Mouse (Mus musculus): ENCODE results near the gene Camsap1. TPM values are rescaled to one million over a fixed set of nuclear protein-coding genes. Genes with fewer than 3 reads are reported as not detected.

Camsap1 gene
- 10 to 100 TPM; 37.9 to 46.2 TPM for total RNA-seq (2021)

DNA sequence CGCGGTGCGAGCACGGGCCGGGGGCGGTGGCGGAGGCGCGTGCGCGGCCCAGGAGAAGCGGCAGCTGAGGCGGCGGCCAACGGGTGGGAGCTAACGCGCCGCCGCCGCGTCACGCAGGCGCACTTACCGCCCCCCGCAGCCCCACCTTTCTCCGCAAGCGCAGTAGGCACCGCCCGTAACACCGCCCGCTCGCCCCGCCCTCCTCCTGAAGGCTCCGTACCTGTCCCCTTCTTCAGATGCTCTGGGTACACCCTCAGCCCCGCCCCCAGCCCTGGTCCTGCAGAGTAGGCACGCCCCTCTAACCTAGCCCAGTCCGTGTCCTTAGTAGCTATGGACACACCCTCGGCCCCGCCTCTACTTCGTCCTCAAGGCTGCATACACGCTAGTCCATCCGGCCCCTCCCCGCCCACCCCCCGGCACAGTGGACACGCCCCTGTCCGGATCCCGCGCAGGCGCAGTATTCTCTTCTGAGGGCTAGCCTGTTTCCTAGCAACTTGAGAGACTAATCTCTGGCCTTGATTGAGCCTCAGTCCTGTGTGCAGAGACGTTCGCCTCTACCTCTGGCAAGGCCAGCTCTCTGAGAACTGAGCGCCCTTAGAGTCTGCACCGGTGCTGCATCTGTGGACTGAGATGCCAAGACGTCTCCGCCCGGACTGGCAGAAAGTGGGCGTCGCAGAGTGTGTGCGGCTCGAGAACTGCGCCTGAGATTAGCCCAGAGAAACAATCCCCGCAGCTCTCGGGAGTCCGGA, at the start of gene Camsap1:
Gene Camsap1 (minus strand): TSS at position 124 of the 749 bp plus-strand sequence.
- intact Hi-C loops (cut with DNase I) = no loop called here
- peak; percentile 98 for DNase-seq

DNA sequence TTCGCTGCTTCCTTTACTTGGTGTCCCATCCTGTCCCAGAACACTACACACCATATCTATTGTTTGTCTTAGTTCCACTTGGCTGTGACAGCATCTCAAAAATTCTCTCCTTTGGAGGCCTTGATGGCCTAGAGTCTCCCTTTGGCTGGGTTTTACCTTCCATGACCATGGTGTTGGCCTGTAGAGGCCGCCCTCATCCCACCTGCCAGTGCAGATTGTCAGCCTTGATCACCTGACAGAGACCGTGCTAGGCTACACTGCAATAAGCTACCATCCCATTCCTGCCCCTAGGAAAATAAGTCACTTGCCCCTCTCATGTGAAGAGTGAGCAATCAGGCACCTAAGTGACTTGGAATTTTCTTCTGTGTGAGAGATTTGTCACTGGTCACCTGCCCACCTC, 47.2 kb upstream of the Camsap1 start:
- DNase-seq = no peak
- intact Hi-C loops (cut with DNase I) = no loop called here

DNA sequence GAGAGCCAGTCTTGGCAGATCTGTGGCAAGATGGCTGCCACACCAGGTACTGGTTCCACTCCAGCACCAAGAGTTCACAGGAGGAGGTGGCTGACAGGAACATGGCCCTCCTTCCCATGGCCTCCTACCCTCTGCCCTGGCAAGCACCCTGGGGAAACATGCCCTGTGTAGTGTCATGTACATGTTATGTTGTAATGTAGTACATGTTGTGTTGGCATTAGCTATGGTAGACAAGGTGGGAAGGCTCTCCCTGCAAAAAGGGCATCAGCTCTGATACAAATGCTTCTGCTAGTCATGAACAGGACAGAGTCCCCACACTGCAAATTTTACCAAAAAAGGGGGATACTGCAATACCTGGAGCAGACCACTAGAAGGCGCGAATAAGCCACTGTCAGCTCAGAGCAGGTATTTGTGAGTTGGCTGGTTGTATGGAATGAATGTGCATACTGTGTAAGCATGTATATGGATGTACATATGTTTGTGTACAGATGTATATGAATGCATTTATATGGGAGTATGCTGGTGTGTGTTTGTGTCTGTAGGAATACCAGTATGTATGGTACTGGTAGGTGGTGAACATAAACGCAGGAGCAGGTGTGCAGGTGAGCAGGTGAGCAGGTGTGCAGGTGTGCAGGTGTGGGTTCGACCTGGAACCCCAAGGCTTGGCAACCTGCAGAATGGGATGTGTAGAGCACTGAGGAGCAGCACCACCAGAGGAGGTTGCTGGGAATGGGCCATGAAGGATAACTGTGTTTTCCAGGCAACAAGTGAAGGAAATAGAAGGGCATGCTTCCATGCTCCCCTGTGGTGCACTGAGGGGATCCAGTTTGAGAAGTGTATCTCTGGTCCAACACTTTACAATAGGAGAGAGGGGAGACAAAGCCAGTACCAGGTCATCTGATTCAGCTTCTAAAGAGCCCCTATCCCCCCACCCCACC, 41.3 kb upstream of the Camsap1 start:
- peak in 1 of 2 experiments; percentile 8 for DNase-seq
- intact Hi-C loops (cut with DNase I) = loop anchor here (1.0 to 5.0 kb wide), 2 partner anchors 118 to 187 kb away; no protein-coding TSS in a partner anchor

DNA sequence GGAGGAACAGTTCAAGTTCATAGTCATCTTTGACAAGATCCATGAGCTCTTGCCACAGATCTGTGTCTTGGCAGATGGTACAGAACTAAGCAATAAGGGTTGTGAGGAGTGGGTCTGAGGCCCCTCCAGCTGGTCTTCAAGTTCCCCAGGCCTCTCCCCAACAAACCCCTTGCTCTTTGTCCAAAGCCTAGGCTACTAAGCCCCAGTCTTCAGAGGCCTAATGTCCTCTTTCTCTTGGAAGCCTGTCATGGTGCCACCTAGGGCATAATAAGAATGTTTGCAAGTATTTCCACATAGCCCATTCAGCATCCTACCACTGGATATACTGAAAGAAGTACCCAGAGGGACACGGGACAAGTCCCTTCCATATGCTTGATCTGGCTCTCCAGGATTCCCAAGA, 39.5 kb upstream of the Camsap1 start:
- intact Hi-C loops (cut with DNase I) = loop anchor here (5.0 kb wide), 1 partner anchor 185 kb away; no protein-coding TSS in a partner anchor
- no peak for DNase-seq

DNA sequence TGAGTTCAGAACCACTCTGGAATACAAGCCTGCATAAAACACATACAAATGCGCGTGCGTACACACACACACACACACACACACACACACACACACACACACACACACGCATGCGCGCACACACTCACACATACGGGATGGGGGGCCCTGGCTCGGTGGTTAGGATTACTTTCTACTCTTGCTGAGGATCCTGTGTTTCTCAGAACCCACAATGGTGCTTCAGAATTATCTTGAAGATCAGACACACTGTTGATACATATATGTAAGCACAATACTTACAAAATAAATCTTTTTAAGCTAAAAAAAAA, 39.1 kb upstream of the Camsap1 start:
- no peak for DNase-seq
- intact Hi-C loops (cut with DNase I) = loop anchor here (5.0 kb wide), 1 partner anchor 185 kb away; no protein-coding TSS in a partner anchor

DNA sequence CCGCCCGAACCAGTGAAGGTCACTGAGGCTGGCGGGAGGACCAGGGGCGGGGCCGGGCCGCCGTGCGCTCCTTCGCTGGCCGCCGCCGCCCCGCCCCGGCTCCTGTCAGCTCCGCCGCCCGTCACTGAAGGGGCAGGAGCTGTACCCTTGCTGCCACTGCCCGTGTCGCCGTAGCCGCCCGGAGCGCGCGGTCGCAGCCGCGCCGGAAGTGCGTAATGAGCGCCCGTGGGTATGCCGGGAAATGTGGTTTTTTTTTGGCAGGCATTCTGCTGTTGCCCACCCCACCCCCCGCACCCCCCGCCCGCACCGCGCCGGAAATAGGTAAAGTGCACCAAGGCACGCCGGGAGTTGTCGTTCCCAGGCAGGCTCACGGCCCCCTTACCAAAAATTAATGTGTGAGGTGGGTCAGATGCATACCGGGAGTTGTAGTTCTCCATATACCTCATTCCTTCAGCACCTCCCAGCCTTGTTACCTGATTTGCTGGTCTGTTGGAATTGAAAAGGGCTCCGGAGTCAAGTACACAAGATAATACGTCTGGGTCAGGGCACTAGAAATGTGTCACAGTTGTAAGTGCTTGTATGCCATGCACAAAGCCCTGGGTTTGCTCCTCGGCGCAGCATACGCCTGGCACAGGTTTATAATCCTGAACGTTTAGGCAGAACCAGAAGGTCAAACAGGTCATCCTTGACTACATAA, 38.6 kb upstream of the Camsap1 start, which contains the start of gene Ubac1:
Gene Ubac1 (minus strand): TSS at position 187 of the 697 bp plus-strand sequence.
- DNase-seq = peak; percentile 86 to 90
- intact Hi-C loops (cut with DNase I) = loop anchor here (1.0 to 5.0 kb wide), 2 partner anchors 37 to 184 kb away; no protein-coding TSS in a partner anchor

DNA sequence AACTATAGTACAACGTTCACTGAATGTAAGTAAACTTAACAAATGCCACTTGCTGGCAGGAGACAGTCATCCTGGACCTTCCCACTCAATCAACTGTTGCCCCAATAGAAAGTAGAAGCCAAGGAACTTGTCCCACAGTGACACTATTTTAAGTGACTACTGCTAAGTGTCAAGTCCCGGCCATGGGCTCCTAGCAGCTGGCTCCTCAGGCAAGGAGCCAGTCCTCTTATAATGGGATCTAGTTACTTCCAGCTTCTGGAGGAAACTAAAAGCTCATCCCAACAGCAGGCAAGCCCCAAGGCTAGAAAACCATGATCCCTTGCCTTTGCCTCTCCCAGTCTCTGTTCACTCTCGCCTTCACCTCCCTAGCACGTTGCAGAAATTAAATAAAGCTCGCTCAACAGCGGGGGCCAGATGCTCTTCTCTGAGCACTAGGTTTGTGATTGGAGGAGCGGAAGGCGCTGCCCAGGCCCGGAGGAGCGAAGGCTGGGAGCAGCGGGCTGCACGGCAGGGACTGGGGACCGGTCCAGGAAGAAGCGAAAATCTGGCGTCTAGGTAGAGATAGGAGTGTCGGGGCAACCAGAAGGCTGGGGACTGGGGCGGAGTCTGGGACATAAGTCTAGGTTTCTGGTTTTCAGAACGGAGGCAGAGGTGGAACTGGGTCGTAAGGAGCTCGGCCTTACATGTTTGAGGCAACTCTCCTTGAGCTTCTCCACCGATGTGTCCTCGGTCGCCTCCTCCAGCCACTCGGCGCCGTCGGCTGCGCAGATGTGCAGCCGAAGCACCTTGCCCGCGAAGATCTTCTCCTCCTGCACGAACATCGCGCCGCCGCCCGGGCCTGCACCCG, 37.9 kb upstream of the Camsap1 start:
- intact Hi-C loops (cut with DNase I) = loop anchor here (1.0 to 5.0 kb wide), 2 partner anchors 37 to 184 kb away; no protein-coding TSS in a partner anchor
- DNase-seq = no peak

DNA sequence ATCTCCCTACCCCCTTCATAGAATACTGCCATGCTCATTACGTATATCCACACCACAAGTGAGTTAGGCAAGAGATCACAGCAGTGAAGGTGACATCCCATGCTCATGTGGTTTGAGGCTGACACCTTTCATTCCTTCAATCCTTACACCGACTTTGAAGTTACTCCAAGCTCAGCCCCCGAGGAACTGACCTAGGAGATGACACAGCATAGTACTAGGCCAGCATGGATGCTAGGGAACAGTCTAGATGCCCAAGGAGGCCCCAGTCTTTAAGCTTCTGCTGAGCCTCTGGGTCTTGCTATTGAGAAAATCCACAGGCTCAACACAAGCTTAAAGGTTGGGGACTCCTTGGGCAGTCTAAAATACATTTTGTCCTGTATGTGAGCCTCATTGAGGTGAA, 36.8 kb upstream of the Camsap1 start:
- intact Hi-C loops (cut with DNase I) = loop anchor here (5.0 kb wide), 1 partner anchor 183 kb away; no protein-coding TSS in a partner anchor
- no peak for DNase-seq

DNA sequence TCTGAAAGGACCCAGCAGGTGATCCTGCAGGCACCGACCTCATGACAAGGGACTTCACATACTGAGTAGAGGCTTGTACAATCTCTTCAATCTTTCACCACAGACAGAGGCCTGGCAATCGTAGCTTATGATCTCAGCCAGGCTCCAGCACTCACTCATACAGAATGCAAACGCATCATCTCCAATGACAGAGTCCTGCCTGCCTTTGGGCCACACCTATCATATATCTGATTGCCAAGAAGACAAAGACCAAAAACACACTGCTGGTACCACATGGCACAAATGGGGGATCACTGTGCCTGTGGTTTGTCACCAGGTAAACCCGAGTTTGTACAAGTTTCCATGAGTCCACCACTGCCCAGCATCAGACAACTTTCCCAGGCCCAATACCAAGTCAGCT, 34.2 kb upstream of the Camsap1 start:
- intact Hi-C loops (cut with DNase I) = no loop called here
- no peak for DNase-seq

DNA sequence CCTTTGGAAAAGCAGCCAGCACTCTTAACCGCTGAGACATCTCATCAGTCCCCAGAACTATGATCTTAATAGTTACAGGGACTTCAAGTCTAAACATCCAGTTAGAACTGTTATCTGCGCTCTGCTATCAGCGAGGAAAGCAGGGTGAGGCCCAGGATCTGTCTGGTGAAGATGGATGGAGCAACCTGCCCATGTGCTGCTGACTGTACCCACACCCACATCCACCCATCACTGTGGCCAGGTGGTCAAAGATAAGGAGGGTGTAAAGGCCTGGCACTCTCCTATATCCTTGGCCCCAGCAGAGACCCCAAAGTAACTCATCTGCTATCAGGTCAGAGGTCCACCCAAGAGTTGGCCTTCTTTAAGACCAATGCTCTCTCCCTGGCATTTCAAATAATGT, 30.6 kb upstream of the Camsap1 start:
- intact Hi-C loops (cut with DNase I) = no loop called here
- DNase-seq = no peak

DNA sequence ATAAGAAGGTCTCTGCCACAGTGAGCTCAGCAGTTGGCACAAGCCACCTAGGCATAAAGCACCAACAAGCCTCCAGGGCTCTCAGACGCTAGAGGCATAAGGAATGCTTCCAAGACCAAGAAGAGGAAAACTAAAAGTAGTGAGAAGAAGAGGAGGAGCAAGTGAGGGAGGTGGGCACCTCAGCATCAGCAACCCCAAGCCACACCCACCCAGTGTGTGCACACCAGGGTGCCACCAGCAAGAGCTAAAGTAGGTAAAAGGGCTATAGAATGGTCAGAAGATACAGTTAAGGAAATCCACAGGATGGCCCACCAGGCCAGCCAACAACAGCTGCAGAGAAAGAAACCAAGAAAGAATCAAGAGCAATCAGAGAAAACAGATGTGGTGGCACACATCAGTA, 28.3 kb upstream of the Camsap1 start:
- intact Hi-C loops (cut with DNase I) = no loop called here

DNA sequence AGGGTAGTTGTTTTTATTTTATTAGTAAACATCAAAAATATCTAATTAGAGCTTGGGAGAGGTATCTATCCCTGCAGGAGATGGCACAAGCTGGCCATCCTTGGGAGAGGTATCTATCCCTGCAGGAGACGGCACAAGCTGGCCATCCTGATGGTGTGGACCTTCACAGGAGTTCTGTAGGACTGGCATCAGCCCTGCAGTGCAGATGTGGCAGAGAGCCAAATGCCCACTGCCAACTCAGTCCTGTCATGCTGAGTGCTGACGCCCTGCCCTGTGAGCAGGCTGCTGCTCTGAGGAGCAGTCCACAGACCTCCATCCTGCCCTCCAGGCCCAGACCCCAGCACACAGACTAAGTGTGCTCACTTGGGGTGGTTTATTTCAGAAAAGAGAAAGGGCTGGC, 18.9 kb upstream of the Camsap1 start:
- intact Hi-C loops (cut with DNase I) = no loop called here
- DNase-seq = peak; percentile 22 to 25

More for the DNA sequence above, 28.3 kb upstream of the Camsap1 start:
- DNase-seq = no peak

DNA sequence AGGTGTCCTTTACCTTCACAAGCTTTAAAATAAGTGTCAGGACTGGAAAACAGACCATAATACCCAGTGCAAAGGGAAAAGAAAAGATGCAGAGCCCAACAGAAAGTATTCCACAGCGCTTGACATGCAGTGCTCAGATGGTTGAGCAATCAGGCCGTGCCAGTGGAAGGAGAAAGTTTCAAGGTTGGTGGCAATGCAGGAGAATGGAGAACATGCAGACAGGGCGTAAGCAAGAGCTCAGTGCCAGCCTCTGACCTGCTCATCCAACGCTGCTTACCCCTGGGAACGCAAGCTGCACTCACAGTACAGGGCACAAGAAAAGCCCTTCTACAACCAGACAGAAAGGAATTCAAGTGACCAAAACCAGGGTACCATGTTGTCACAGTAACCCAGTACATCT, 18.1 kb upstream of the Camsap1 start:
- DNase-seq = no peak
- intact Hi-C loops (cut with DNase I) = no loop called here

DNA sequence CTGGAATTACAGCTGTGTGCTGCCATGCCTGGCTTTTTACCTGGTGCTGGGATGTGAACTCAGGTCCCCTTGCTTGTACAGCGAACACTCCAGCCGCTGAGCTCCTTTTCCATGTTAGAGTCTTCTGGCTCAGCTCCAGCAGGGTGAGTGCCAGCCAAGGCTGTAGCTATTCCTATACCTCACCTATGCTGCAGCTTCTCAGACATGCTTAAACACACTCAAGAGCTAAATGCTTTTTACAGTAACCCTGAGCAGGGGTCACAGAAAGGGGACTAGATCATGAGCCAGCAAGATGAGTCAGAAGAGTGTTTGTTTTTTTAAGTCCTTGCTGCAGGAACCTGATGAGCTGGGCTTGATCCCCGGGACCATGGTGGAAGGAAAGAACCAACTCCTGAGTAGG, 14.6 kb upstream of the Camsap1 start:
- intact Hi-C loops (cut with DNase I) = no loop called here
- no peak for DNase-seq

DNA sequence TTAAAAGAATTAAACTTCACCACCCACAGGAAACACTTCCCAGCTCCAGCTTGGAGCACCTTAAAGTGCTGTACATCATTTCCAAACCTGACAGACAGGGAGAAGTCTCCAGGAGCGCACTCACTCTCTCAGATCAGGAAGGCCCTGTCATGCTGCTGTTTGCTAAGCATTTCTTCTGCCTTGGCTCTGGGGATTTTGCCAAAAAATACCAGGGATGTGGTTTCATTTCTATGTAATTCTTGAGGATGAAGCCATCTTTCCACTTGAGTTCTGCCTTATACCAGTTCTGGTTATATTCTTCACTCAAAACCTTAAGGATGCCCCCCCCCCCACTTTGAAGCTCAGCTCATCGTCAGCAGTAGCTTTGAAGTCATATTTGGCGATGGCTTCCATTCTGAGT, 11.7 kb upstream of the Camsap1 start:
- intact Hi-C loops (cut with DNase I) = no loop called here
- no peak for DNase-seq

DNA sequence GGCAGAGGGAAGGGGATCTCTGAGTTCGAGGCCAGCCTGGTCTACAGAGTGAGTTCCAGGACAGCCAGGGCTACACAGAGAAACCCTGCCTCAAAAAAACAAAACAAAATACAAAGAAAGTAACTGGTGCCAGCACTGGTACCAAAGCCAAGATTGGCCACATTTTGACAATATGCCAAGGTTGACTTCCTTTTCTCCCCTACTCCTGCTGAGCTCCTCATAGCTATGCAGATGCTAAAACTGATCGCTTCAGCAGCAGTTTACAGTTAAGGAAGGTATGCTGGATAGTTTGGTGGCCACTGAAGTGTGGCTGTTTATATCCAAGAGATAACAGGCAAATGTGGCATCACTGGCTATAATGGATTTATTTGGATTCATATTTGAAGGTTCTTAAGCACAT, 9.2 kb upstream of the Camsap1 start:
- no peak for DNase-seq

DNA sequence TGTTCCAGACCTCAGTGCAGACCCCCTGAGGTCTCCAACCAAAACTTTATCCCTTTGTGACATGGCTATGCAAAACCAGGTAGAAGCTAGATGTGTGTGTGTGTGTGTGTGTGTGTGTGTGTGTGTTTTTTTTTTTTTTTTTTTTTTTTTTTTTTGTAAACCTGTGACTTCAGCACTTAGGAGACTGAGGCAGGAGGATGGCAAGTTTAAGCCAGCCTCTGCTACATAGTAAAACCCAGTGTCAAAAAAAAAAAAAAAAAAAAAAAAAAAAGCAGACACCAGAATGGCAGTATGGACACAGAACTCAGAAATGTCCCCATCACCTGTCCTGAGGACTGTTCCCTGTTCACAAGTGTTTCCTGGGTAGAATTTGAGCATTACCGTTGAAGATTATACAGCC, 6.6 kb upstream of the Camsap1 start:
- intact Hi-C loops (cut with DNase I) = no loop called here
- DNase-seq = no peak

More for the DNA sequence above, 9.2 kb upstream of the Camsap1 start:
- intact Hi-C loops (cut with DNase I) = no loop called here

DNA sequence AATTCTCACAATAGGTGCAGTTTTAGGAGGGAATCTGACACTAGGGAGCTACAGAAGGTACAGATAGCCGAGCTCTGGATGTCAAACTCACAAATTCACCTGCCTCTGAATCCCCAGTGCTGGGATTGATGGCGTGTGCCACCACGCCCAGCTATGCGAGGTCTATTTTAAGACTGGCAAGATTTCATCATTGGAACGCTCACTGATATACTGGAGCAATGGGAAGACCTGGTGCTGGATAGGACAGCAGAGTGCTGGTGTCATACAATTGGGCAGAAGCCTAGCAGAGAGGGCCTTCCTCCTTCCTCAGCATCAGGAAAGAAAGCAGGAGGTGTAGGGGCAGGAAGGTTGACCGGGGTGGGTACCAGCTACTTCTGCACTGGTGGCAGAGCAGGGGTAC, 4.7 kb upstream of the Camsap1 start:
- intact Hi-C loops (cut with DNase I) = no loop called here
- no peak for DNase-seq

DNA sequence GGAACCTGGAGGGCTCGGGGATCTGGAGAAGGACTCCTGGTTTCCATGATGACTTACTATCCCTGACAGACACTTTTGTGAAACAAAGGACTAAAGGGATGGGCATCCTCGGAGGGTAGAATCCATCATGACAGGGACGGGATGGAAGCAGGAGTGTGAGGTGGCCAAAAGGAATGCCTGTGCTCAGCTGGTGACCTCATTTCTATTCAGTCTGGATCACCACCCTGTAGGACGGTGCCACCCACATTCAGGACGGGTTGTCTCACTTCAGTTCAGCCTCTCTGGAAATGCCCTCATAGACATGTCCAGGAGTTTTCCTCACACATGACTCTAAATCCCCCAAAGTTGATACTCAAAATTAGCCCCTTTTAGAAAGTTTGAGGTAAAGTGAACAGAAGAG, 3.5 kb upstream of the Camsap1 start:
- no peak for DNase-seq
- intact Hi-C loops (cut with DNase I) = no loop called here

Data from heart, postnatal 36 days (tissue).